Comparison of ENCODE assay signal across 15 mouse cellular contexts in the genomic region with DNA sequence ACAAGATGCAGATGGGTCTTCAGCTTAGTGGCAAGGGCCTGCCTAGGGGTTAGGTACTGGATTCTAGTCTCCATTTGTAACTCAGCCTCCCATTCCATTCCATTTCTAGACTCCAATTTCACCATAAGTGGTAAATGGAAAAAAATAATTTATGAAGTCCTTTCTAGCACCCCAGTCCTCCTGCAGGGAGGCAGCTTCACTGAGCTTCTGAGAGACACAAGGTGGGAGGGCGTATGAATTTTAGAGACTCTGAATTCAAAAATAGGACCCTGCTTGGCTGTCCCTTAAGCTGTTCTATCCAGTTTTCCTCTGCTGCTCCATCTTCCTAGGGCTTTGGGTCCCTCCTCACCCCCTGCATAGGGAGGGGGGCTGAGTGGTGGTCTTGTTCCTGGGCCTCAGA. TPM values are rescaled to one million over a fixed set of nuclear protein-coding genes. Genes with fewer than 3 reads are reported as not detected.
A peak's percentile ranks its signal among the peaks of the same experiment; 100 is the strongest.
DNase-seq lines count a peak whose midpoint lies in the region; ATAC-seq lines count a peak whose summit lies in the region.
"Had no signal": no experiment of that assay in that cellular context is flagged by ENCODE, and none has a peak within 500 bp of the region (broad histone marks: within the 10 kb centered on the region; RNA-seq: fewer than 3 reads in every experiment).

No protein-coding gene starts in this region.

- peaks cover 30% of the 10 kb centered on the region for H3K4me1 ChIP-seq in midbrain, embryonic 11.5 days (ENCODE audit: control insufficient read depth, insufficient read depth, low read length)
- peaks cover 77% of the 10 kb centered on the region for H3K4me1 ChIP-seq in midbrain, embryonic 10.5 days
- H3K4me1 ChIP-seq in forebrain, embryonic 16.5 days (replicated peaks; ENCODE audit: control insufficient read depth, insufficient read depth, low read length): peaks cover 42% of the 10 kb centered on the region
- H3K4me1 ChIP-seq in midbrain, embryonic 14.5 days (ENCODE audit: control insufficient read depth, insufficient read depth, low read length): peaks cover 56% of the 10 kb centered on the region

- H3K27ac ChIP-seq in midbrain, embryonic 11.5 days (ENCODE audit: low read depth, low read length): no peak overlapping the region
- no peak overlapping the region for H3K27ac ChIP-seq in midbrain, embryonic 10.5 days (replicated peaks)
- H3K27ac ChIP-seq in forebrain, embryonic 16.5 days (ENCODE audit: low read length): peak overlapping the region; percentile 78
- H3K27ac ChIP-seq in midbrain, embryonic 14.5 days (replicated peaks; ENCODE audit: low read depth, low read length): peak overlapping the region; percentile 91
- H3K27ac ChIP-seq: embryonic facial prominence, embryonic 12.5 days; heart, embryonic 13.5 days had no signal

- DNase-seq in midbrain, embryonic 11.5 days (ENCODE audit: low spot score, missing footprints): no peak
- DNase-seq in midbrain, embryonic 10.5 days (ENCODE audit: low spot score): no peak
- no peak for DNase-seq in midbrain, embryonic 14.5 days
- DNase-seq in urinary bladder, postnatal 36 days (ENCODE audit: low spot score in 2 of 2): no peak
- DNase-seq in gastrocnemius, postnatal 36 days: no peak
- DNase-seq in cerebellum, adult 9-10 months: no peak
- DNase-seq: adrenal gland, postnatal 14 days; B cell, adult 2 months; cerebellum, adult 2 months; kidney, adult 2 months; kidney, postnatal 36 days; lung, adult 18-20 months had no signal

- 89% methylated on average over 1 of the region's 1 CpGs for WGBS in midbrain, embryonic 11.5 days
- WGBS in midbrain, embryonic 10.5 days: 89% methylated on average over 1 of the region's 1 CpGs
- WGBS in forebrain, embryonic 16.5 days: 83% methylated on average over 1 of the region's 1 CpGs
- 92% methylated on average over 1 of the region's 1 CpGs for WGBS in midbrain, embryonic 14.5 days

- no peak overlapping the region for H3K9ac ChIP-seq in midbrain, embryonic 11.5 days (ENCODE audit: low read length)
- H3K9ac ChIP-seq in forebrain, embryonic 16.5 days (replicated peaks; ENCODE audit: low read depth, low read length): 0 out of 2 replicates have a peak overlapping the region, but pooled peaks have one; percentile 7
- no peak overlapping the region; the same call in 1 of the 2 replicates for H3K9ac ChIP-seq in midbrain, embryonic 14.5 days (replicated peaks; ENCODE audit: low read length)
- H3K9ac ChIP-seq: embryonic facial prominence, embryonic 12.5 days; heart, embryonic 13.5 days had no signal

- no peak overlapping the region for H3K4me3 ChIP-seq in midbrain, embryonic 11.5 days (ENCODE audit: low read depth, low read length)
- H3K4me3 ChIP-seq in midbrain, embryonic 10.5 days: no peak overlapping the region
- H3K4me3 ChIP-seq in forebrain, embryonic 16.5 days (replicated peaks; ENCODE audit: low read length): no peak overlapping the region
- H3K4me3 ChIP-seq in midbrain, embryonic 14.5 days (replicated peaks; ENCODE audit: low read depth, low read length): peak overlapping the region; percentile 10; the same call in 1 of the 2 replicates
- H3K4me3 ChIP-seq: embryonic facial prominence, embryonic 12.5 days; heart, embryonic 13.5 days had no signal

- ATAC-seq in midbrain, embryonic 11.5 days (ENCODE audit: low FRiP score): no peak
- no peak for ATAC-seq in forebrain, embryonic 16.5 days
- ATAC-seq in midbrain, embryonic 14.5 days (ENCODE audit: low FRiP score, low TSS enrichment): no peak

- no peaks in the 10 kb centered on the region for H3K9me3 ChIP-seq in midbrain, embryonic 11.5 days (ENCODE audit: control insufficient read depth, low read length)
- no peaks in the 10 kb centered on the region for H3K9me3 ChIP-seq in midbrain, embryonic 10.5 days (replicated peaks)
- H3K9me3 ChIP-seq in forebrain, embryonic 16.5 days (ENCODE audit: control insufficient read depth, low read length): no peaks in the 10 kb centered on the region
- no peaks in the 10 kb centered on the region for H3K9me3 ChIP-seq in midbrain, embryonic 14.5 days (ENCODE audit: control insufficient read depth, low read length)
- H3K9me3 ChIP-seq: embryonic facial prominence, embryonic 12.5 days; heart, embryonic 13.5 days had no signal

- intact Hi-C loops in gastrocnemius, postnatal 36 days (cut with DNase I): no loop called here

- H3K36me3 ChIP-seq in midbrain, embryonic 11.5 days (ENCODE audit: control insufficient read depth, insufficient read depth, low read length): no peaks in the 10 kb centered on the region
- H3K36me3 ChIP-seq in midbrain, embryonic 10.5 days: no peaks in the 10 kb centered on the region
- no peaks in the 10 kb centered on the region for H3K36me3 ChIP-seq in forebrain, embryonic 16.5 days (ENCODE audit: control insufficient read depth, insufficient read depth)
- H3K36me3 ChIP-seq in midbrain, embryonic 14.5 days (ENCODE audit: control insufficient read depth, insufficient read depth, low read length): no peaks in the 10 kb centered on the region
- H3K36me3 ChIP-seq: embryonic facial prominence, embryonic 12.5 days; heart, embryonic 13.5 days had no signal

- H3K27me3 ChIP-seq in midbrain, embryonic 11.5 days (ENCODE audit: control insufficient read depth, insufficient read depth, low read length): peaks cover 43% of the 10 kb centered on the region
- H3K27me3 ChIP-seq in midbrain, embryonic 10.5 days (ENCODE audit: low read depth, poor library complexity, severe bottlenecking): peaks cover 73% of the 10 kb centered on the region
- H3K27me3 ChIP-seq in forebrain, embryonic 16.5 days (replicated peaks; ENCODE audit: control insufficient read depth, insufficient read depth, low read length): peaks cover 23% of the 10 kb centered on the region
- peaks cover 21% of the 10 kb centered on the region; the same call in 1 of the 2 replicates for H3K27me3 ChIP-seq in midbrain, embryonic 14.5 days (ENCODE audit: control insufficient read depth, insufficient read depth, low read length)

- peak overlapping the region; percentile 15; the same call in 1 of the 2 replicates for H3K4me2 ChIP-seq in midbrain, embryonic 11.5 days
- peak overlapping the region; percentile 42 for H3K4me2 ChIP-seq in forebrain, embryonic 16.5 days (ENCODE audit: low read length)
- H3K4me2 ChIP-seq in midbrain, embryonic 14.5 days (ENCODE audit: low read length): peak overlapping the region; percentile 49
- H3K4me2 ChIP-seq: embryonic facial prominence, embryonic 12.5 days; heart, embryonic 13.5 days had no signal

RNA-seq across cellular contexts. Expression of a gene that starts 4.4 kb away (rescaled TPM):
- 2.8 and 3.0 TPM in 2 replicates for polyA plus RNA-seq in midbrain, embryonic 11.5 days (2014; fragmentation: Nextera tagmentation; extraction: Ambion mirVana)
- 0.99 and 2.1 TPM in 2 replicates for polyA plus RNA-seq in midbrain, embryonic 10.5 days (2016; fragmentation: Nextera tagmentation; extraction: Ambion mirVana)
- 13.1 and 22.4 TPM in 2 replicates for polyA plus RNA-seq in forebrain, embryonic 16.5 days (2015; fragmentation: Nextera tagmentation; extraction: Ambion mirVana)
- 53.8 and 63.0 TPM in 2 replicates for polyA plus RNA-seq in midbrain, embryonic 14.5 days (2014; fragmentation: Nextera tagmentation; extraction: Ambion mirVana)
- total RNA-seq in gastrocnemius, postnatal 36 days (2021): under 1 TPM; 0.25 to 0.36 TPM

RNA-seq across cellular contexts. Expression of a gene that starts 24.4 kb away (rescaled TPM):
- 1.9 and 2.0 TPM in 2 replicates for polyA plus RNA-seq in midbrain, embryonic 11.5 days (2014; fragmentation: Nextera tagmentation; extraction: Ambion mirVana)
- 0.39 and 0.97 TPM in 2 replicates for polyA plus RNA-seq in midbrain, embryonic 10.5 days (2016; fragmentation: Nextera tagmentation; extraction: Ambion mirVana)
- polyA plus RNA-seq in forebrain, embryonic 16.5 days (2015; fragmentation: Nextera tagmentation; extraction: Ambion mirVana): 16.9 and 20.6 TPM in 2 replicates
- 29.7 and 29.9 TPM in 2 replicates for polyA plus RNA-seq in midbrain, embryonic 14.5 days (2014; fragmentation: Nextera tagmentation; extraction: Ambion mirVana)
- total RNA-seq in gastrocnemius, postnatal 36 days (2021): under 1 TPM; 0.38 to 0.62 TPM

RNA-seq across cellular contexts. Expression of a gene that starts 53.4 kb away (rescaled TPM):
- polyA plus RNA-seq in midbrain, embryonic 11.5 days (2014; fragmentation: Nextera tagmentation; extraction: Ambion mirVana): 8.2 and 8.8 TPM in 2 replicates
- 14.1 and 17.1 TPM in 2 replicates for polyA plus RNA-seq in midbrain, embryonic 10.5 days (2016; fragmentation: Nextera tagmentation; extraction: Ambion mirVana)
- polyA plus RNA-seq in forebrain, embryonic 16.5 days (2015; fragmentation: Nextera tagmentation; extraction: Ambion mirVana): 16.2 and 19.9 TPM in 2 replicates
- 13.9 and 15.5 TPM in 2 replicates for polyA plus RNA-seq in midbrain, embryonic 14.5 days (2014; fragmentation: Nextera tagmentation; extraction: Ambion mirVana)
- 1 to 10 TPM; 8.8 to 9.3 TPM for total RNA-seq in gastrocnemius, postnatal 36 days (2021)

Comparison
In these comparisons a context has a peak if more than half of its experiments do, and no peak if none do; other contexts are left out.
1. H3K27ac ChIP-seq: peak in forebrain, embryonic 16.5 days (single experiment) and midbrain, embryonic 14.5 days (single experiment); none in midbrain, embryonic 11.5 days (single experiment) and midbrain, embryonic 10.5 days (single experiment).
2. Peak in every context shown above with its lines, with median percentiles within 50 percentile points of each other: H3K4me2 ChIP-seq.